Mouse (Mus musculus): ENCODE measurements at regions not wholly inside any gene's neighbourhood (a gene's known extent, or its start where the extent isn't known, plus 50 kb on each side); places are given as distances from the start of the nearest gene placed in this dataset.

GRCm38 (mm10) chr11:79815156-79815555 lies 147.0 kb downstream of the Utp6 start:
- ATAC-seq (ENCODE audit: low FRiP score, low read depth) = no peak
- Histone ChIP-seq H3K4me1 (replicated peaks) (no peaks in the 10 kb centered on the region), H3K4me3 (no peak overlapping the region), H3K27ac (replicated peaks) (no peak overlapping the region), H3K9me3 (no peaks in the 10 kb centered on the region), H3K27me3 (no peaks in the 10 kb centered on the region), H3K36me3 (no peaks in the 10 kb centered on the region), H3K9ac (no peak overlapping the region), H3K4me2 (no peak overlapping the region)
- WGBS = 87% methylated on average over 3 of the region's 3 CpGs

- no peak overlapping the region for H3K4me3 ChIP-seq
- no peak for ATAC-seq (ENCODE audit: low FRiP score, low read depth)
- H3K36me3 ChIP-seq = no peaks in the 10 kb centered on the region
- H3K27ac ChIP-seq (replicated peaks) = no peak overlapping the region
- no peak overlapping the region for H3K9ac ChIP-seq
- peaks cover 24% of the 10 kb centered on the region for H3K4me1 ChIP-seq (replicated peaks)
- H3K27me3 ChIP-seq = no peaks in the 10 kb centered on the region
- H3K4me2 ChIP-seq = peak overlapping the region; percentile 24; the same call in 1 of the 2 replicates
- no peaks in the 10 kb centered on the region for H3K9me3 ChIP-seq
- WGBS = 21% methylated on average over 17 of the region's 17 CpGs
These were observed 155.2 kb downstream of the Utp6 start for GRCm38 (mm10) chr11:79806911-79807466.

GRCm38 (mm10) chr11:79806417-79806816 lies 155.8 kb downstream of the Utp6 start:
- Histone ChIP-seq H3K4me3 (no peak overlapping the region), H3K36me3 (no peaks in the 10 kb centered on the region), H3K4me2 (no peak overlapping the region), H3K9me3 (no peaks in the 10 kb centered on the region), H3K4me1 (replicated peaks) (peaks cover 24% of the 10 kb centered on the region), H3K27ac (replicated peaks) (peak overlapping the region; percentile 1; the same call in 1 of the 2 replicates), H3K27me3 (no peaks in the 10 kb centered on the region), H3K9ac (no peak overlapping the region)
- 61% methylated on average over 10 of the region's 10 CpGs for WGBS
- ATAC-seq (ENCODE audit: low FRiP score, low read depth) = no peak

- no peaks in the 10 kb centered on the region for H3K36me3 ChIP-seq
- H3K4me3 ChIP-seq = no peak overlapping the region
- peak overlapping the region; percentile 1; the same call in 1 of the 2 replicates for H3K27ac ChIP-seq (replicated peaks)
- peaks cover 24% of the 10 kb centered on the region for H3K4me1 ChIP-seq (replicated peaks)
- ATAC-seq (ENCODE audit: low FRiP score, low read depth) = peak; percentile 59; the same call in 1 of the 2 replicates
- H3K27me3 ChIP-seq = no peaks in the 10 kb centered on the region
- no peak overlapping the region for H3K9ac ChIP-seq
- WGBS = 32% methylated on average over 10 of the region's 10 CpGs
- no peaks in the 10 kb centered on the region for H3K9me3 ChIP-seq
- H3K4me2 ChIP-seq = no peak overlapping the region
These were observed 156.2 kb downstream of the Utp6 start for GRCm38 (mm10) chr11:79805981-79806415.

GRCm38 (mm10) chr11:79803971-79804370 lies 158.2 kb downstream of the Utp6 start:
- no peak for ATAC-seq (ENCODE audit: low FRiP score, low read depth)
- Histone ChIP-seq H3K27ac (replicated peaks) (no peak overlapping the region), H3K9ac (no peak overlapping the region), H3K4me1 (replicated peaks) (peaks cover 24% of the 10 kb centered on the region), H3K36me3 (no peaks in the 10 kb centered on the region), H3K27me3 (no peaks in the 10 kb centered on the region), H3K4me3 (no peak overlapping the region), H3K4me2 (no peak overlapping the region), H3K9me3 (no peaks in the 10 kb centered on the region)
- 80% methylated on average over 2 of the region's 2 CpGs for WGBS

- Histone ChIP-seq H3K27ac (replicated peaks) (no peak overlapping the region; the same call in 1 of the 2 replicates), H3K9ac (no peak overlapping the region), H3K4me1 (replicated peaks) (peaks cover 24% of the 10 kb centered on the region), H3K4me2 (no peak overlapping the region), H3K9me3 (no peaks in the 10 kb centered on the region), H3K27me3 (no peaks in the 10 kb centered on the region), H3K36me3 (no peaks in the 10 kb centered on the region), H3K4me3 (no peak overlapping the region)
- no peak; the same call in 1 of the 2 replicates for ATAC-seq (ENCODE audit: low FRiP score, low read depth)
- 62% methylated on average over 5 of the region's 5 CpGs for WGBS
These were observed 159.2 kb downstream of the Utp6 start for GRCm38 (mm10) chr11:79803006-79803405.

- Histone ChIP-seq H3K36me3 (no peaks in the 10 kb centered on the region), H3K4me2 (no peak overlapping the region), H3K27me3 (no peaks in the 10 kb centered on the region), H3K27ac (replicated peaks) (no peak overlapping the region), H3K4me3 (no peak overlapping the region), H3K9ac (no peak overlapping the region), H3K9me3 (no peaks in the 10 kb centered on the region), H3K4me1 (replicated peaks) (peaks cover 24% of the 10 kb centered on the region)
- 74% methylated on average over 13 of the region's 13 CpGs for WGBS
- no peak for ATAC-seq (ENCODE audit: low FRiP score, low read depth)
These were observed 159.6 kb downstream of the Utp6 start for GRCm38 (mm10) chr11:79802566-79802965.

GRCm38 (mm10) chr11:79800256-79800655 lies 161.9 kb downstream of the Utp6 start:
- H3K4me3 ChIP-seq = no peak overlapping the region
- 46% methylated on average over 8 of the region's 8 CpGs for WGBS
- ATAC-seq (ENCODE audit: low FRiP score, low read depth) = no peak
- no peak overlapping the region for H3K4me2 ChIP-seq
- H3K9ac ChIP-seq = no peak overlapping the region
- no peaks in the 10 kb centered on the region for H3K9me3 ChIP-seq
- no peaks in the 10 kb centered on the region for H3K27me3 ChIP-seq
- peaks cover 8% of the 10 kb centered on the region for H3K4me1 ChIP-seq (replicated peaks)
- H3K27ac ChIP-seq (replicated peaks) = no peak overlapping the region
- no peaks in the 10 kb centered on the region for H3K36me3 ChIP-seq

GRCm38 (mm10) chr11:79788251-79788741 lies 173.9 kb downstream of the Utp6 start:
- Histone ChIP-seq H3K36me3 (no peaks in the 10 kb centered on the region), H3K4me2 (no peak overlapping the region), H3K4me1 (replicated peaks) (peaks cover 37% of the 10 kb centered on the region), H3K27me3 (no peaks in the 10 kb centered on the region), H3K27ac (replicated peaks) (no peak overlapping the region), H3K9me3 (no peaks in the 10 kb centered on the region), H3K9ac (no peak overlapping the region), H3K4me3 (no peak overlapping the region)
- WGBS = 85% methylated on average over 3 of the region's 3 CpGs
- ATAC-seq (ENCODE audit: low FRiP score, low read depth) = no peak

GRCm38 (mm10) chr11:79787766-79788165 lies 174.4 kb downstream of the Utp6 start:
- 86% methylated on average over 1 of the region's 1 CpGs for WGBS
- H3K4me2 ChIP-seq = no peak overlapping the region
- no peak overlapping the region for H3K27ac ChIP-seq (replicated peaks)
- no peaks in the 10 kb centered on the region for H3K9me3 ChIP-seq
- H3K4me3 ChIP-seq = no peak overlapping the region
- no peak for ATAC-seq (ENCODE audit: low FRiP score, low read depth)
- H3K36me3 ChIP-seq = no peaks in the 10 kb centered on the region
- H3K27me3 ChIP-seq = no peaks in the 10 kb centered on the region
- no peak overlapping the region for H3K9ac ChIP-seq
- peaks cover 31% of the 10 kb centered on the region for H3K4me1 ChIP-seq (replicated peaks)

GRCm38 (mm10) chr11:79784071-79784470 lies 178.1 kb downstream of the Utp6 start:
- Histone ChIP-seq H3K36me3 (no peaks in the 10 kb centered on the region), H3K4me2 (no peak overlapping the region), H3K9ac (no peak overlapping the region), H3K27ac (replicated peaks) (no peak overlapping the region), H3K9me3 (no peaks in the 10 kb centered on the region), H3K4me1 (replicated peaks) (peaks cover 20% of the 10 kb centered on the region), H3K27me3 (no peaks in the 10 kb centered on the region), H3K4me3 (no peak overlapping the region)
- 52% methylated on average over 3 of the region's 3 CpGs for WGBS
- no peak for ATAC-seq (ENCODE audit: low FRiP score, low read depth)

GRCm38 (mm10) chr11:79781966-79782365 lies 180.2 kb downstream of the Utp6 start:
- no peak for ATAC-seq (ENCODE audit: low FRiP score, low read depth)
- 56% methylated on average over 5 of the region's 5 CpGs for WGBS
- Histone ChIP-seq H3K9ac (no peak overlapping the region), H3K27ac (replicated peaks) (no peak overlapping the region), H3K4me3 (no peak overlapping the region), H3K27me3 (no peaks in the 10 kb centered on the region), H3K36me3 (no peaks in the 10 kb centered on the region), H3K9me3 (no peaks in the 10 kb centered on the region), H3K4me2 (no peak overlapping the region), H3K4me1 (replicated peaks) (peaks cover 23% of the 10 kb centered on the region)

GRCm38 (mm10) chr11:79779756-79780155 lies 182.4 kb downstream of the Utp6 start:
- Histone ChIP-seq H3K4me3 (no peak overlapping the region), H3K27me3 (no peaks in the 10 kb centered on the region), H3K27ac (replicated peaks) (no peak overlapping the region), H3K36me3 (no peaks in the 10 kb centered on the region), H3K9ac (no peak overlapping the region), H3K4me2 (no peak overlapping the region), H3K9me3 (no peaks in the 10 kb centered on the region), H3K4me1 (replicated peaks) (peaks cover 23% of the 10 kb centered on the region)
- no peak for ATAC-seq (ENCODE audit: low FRiP score, low read depth)
- WGBS = 39% methylated on average over 5 of the region's 5 CpGs

All from hindbrain, embryonic 15.5 days (tissue).